Mouse (Mus musculus): ENCODE data around the gene Myom3. TPM values are rescaled to one million over a fixed set of nuclear protein-coding genes. Genes with fewer than 3 reads are reported as not detected.
A peak's percentile ranks its signal among the peaks of the same experiment; 100 is the strongest.

Myom3 gene
- total RNA-seq, 4 experiments from 2014 or later: 0.84 to 2.7 (median 1.6) TPM

GRCm38 (mm10) chr4:135761048-135761447 is 1.5 kb downstream of the Myom3 start:
- no peak for DNase-seq (ENCODE audit: low spot score)

DNA sequence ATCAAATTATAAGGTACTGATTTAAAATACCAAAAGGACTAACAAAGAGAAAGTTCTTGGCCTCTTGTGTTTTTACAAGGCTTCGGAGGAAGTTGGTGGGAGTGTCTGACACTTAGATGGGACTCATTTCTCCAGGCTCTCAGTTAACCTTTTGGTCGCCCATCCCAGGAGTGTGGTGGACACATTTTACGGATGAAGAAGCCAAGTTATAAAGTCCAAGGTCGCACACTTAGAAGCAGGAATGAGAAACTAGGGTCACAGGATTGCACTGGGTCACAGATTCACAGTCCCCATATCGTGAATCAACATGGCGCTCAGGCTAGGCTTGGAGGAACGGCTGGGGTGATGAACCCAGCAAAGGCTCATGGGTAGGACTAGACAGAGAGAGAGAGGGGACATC is 2.1 kb downstream of the Myom3 start:
- no peak for DNase-seq (ENCODE audit: low spot score)

DNA sequence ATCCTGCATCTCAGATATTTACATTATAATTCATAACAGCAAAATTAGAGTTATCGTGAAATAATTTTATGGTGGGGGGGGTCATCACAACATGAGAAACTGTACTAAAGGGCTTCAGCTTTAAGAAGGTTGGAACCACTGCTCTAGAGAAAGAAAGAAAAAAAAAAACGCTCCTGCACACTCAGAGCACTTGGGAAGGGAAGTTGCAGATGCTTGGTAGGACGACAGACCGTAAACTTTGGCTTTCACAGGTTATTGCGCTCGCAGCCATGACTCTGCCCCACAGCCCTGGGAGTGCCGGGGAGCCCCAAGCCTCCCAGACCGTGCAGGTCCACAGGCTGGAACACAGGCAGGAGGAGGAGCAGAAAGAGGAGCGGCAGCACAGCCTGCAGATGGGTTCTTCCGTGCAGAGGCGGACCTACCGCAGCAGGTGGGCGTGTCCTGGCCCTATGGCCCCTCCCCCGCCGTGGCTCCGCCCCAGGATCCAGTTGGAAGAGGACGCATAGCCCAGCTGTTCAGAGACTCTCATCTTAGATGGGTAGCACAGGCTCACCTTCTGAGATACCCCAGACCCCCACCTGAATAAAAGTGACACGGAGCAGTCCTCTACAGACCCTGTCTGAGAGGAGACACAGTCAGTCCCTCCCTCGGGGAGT is 2.9 kb downstream of the Myom3 start:
- DNase-seq (ENCODE audit: low spot score): no peak

DNA sequence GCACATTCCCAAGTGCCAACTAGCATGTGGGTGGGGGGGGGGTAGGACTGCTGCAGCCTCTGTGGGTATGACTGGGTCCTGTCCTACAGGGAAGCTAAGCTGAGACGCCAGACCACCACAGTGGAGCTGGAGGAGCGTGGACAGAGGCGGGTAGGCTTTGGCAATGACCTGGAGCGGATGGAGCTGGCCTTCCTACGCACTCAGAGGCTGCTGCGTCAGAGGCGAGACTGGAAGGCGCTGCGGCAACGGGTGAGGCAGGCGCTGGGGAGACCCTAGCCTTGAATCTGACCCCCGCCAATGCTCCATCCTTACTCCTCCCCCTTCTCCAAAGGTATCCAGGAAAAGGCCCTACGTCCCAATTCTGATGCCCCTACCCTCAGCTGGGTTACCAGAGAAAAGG is 5.2 kb downstream of the Myom3 start:
- DNase-seq (ENCODE audit: low spot score): no peak

DNA sequence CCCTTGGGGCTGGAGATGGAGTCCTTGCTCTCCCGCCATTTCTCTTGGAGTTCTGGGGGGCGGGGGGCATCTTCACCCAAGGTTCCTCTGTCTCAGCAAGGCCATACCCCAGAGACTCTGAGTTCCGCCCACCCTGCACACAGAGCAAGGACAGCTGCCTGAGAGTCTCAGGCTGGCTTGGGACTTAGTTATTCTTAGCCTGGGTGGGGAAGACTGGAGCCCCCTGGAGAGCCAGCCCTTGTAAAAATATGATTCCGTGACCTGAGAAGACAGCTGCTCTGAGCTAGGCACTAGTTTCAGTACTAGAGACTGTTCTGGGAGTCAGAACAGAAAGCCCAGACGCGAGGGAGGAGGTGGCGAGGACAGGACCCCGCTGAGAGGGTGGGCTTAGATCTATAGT is 6.2 kb downstream of the Myom3 start:
- no peak for DNase-seq (ENCODE audit: low spot score)

DNA sequence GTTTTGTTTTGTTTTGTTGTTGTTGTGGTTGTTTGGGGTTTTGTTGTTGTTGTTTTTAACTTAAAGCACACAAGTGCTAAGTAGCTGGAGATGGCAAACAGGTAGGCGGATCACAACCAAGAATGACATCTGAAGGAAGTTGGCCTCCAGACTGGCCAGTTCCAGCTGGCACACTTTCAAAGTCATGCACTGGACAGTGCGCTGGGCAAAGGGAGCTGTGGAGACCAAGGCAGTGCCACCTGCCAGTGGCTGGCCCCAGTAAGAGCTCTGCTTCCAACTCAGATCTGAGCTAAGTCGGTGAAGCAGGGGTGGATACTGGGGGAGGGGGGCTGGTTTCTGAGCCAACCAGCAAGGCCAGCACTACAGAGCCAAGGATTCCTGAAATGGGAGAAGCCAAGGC is 7.5 kb downstream of the Myom3 start:
- DNase-seq (ENCODE audit: low spot score): no peak

DNA sequence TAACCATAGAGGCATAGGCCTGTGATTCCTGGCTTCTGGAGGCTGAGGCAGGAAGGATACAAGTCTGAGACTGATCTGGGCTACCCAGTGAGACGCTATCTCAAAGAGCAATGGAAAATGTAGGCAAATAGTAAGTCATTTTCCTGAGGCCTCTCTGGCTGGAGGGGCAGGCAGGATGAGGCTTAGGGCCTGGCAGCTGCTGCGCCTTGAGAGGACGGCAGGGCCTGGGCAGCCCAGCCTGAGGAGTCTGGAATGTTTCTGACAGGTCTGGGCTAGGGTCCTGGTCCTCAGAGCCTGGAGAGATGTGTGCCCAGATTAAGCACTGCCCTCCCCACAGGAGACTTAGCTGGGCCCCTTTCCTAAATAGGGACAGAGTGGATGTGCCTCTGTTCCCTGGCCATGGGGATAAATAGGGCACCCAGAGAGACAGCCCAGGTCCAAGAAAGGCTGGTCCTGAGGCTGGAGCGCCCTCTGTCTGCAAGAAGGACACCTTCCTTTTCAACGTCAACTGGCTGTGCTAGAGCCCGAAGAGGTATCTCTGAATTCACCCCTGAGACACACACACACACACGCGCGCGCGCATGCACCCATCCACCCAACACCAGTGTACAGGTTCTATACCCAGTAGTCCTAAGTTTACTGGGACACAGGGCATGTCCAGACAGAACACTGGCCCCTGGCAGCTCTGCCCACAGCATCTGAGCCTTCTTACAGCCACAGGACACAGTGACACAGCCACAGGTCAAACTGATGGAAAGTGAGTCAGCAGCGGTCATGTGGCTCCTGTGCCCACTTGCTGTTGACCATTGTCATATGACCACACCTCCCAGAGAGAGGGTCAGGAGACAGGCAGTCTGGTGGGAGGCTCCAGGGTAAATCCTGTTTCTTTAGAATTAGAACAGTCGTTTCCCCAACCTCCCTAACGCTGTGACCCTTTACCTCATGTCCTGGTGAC is 9.3 kb downstream of the Myom3 start:
- DNase-seq (ENCODE audit: low spot score): no peak

DNA sequence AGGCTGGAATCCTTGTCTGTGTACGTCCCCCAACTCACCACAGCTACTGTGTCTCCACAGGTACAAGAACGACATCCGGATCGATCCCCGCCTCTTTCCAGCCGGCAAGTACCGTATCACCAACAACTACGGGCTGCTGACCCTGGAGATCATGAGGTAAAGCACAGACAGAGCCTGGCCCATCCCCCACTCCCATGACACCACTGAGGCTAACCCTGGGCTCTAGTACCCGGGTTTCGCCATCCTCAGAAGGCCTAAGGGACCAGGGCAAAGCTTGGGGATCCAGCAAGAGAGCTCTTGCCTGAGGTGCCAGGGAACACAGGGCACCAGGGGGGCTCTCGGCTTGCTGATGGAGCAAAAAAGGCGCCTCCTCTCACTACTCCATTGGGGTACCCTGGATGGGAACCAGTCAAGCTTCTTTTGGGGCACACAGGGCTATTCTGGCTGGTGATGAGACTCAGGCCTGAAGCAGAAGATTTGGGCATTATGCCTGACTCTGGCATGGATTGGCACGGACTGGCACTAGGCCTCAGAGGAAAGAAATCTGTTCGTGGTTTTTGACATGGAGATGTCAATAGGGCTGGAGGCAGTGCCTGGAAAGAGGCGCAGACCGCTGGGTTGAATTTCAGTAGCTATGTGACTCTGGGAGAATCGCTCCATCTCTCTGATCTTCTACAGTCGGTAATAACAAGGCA is 11.2 kb downstream of the Myom3 start:
- no peak for DNase-seq (ENCODE audit: low spot score)

DNA sequence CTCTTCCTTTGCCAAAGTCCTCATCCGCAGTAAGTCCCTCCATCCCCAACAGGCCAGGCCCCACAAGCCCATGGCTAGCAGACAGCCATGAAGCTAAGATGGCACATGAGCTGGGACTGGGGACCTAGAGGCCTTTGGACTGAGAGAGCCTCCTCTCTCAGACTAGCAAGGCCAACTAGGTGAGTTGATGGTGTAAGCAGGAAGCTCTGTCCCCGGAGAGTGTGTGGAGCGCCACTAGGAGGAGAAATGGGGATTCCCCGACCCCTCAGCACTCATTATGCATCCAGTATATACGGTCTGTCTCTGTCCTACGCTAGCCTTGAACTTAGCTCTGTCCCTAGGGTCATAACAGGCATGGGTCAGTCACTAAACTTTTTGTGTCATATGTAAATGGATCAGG is 12.1 kb downstream of the Myom3 start:
- no peak for DNase-seq (ENCODE audit: low spot score)

DNA sequence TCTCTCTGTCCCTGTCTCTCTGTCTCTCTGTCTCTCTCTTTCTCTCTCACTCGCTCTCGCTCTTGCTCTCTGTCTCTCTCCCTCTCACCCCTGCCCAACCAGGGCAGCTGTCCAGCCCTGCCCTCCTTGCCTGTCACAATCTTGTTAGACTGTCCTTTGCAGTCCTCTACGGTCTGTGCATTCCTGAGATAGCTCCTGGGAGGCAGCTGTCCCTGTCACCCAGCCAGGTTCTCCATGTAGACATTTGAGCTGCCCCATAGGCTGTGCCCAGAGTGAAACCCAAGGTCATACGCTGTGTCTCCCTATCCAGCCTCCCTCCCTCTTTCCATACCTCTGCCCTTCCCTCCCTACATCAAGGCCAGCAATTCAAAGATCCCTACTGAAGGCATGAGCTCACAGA is 13.2 kb downstream of the Myom3 start:
- DNase-seq (ENCODE audit: low spot score): peak; percentile 30

- DNase-seq (ENCODE audit: low spot score): no peak
Observed at GRCm38 (mm10) chr4:135774496-135774895, 15.0 kb downstream of the Myom3 start.

DNA sequence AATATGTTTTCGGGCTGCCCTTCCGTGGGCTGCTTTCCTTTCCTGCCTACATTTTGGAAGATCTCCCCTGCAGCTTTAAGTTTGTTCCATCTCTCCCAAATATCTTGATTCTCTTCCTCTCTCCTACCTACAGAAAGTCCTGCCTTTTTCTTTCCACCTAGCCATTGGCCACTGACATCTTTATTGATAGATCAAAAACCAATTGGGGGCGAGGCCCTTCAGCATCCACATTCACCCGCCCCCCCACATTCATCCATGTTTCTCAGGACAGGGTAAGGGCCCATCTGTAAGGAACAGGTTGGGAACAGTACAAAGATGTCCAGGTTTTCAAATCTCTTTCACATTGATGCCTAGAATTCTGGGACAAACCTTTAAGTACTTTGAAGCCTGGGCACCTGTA is 17.3 kb downstream of the Myom3 start:
- DNase-seq (ENCODE audit: low spot score): no peak

DNA sequence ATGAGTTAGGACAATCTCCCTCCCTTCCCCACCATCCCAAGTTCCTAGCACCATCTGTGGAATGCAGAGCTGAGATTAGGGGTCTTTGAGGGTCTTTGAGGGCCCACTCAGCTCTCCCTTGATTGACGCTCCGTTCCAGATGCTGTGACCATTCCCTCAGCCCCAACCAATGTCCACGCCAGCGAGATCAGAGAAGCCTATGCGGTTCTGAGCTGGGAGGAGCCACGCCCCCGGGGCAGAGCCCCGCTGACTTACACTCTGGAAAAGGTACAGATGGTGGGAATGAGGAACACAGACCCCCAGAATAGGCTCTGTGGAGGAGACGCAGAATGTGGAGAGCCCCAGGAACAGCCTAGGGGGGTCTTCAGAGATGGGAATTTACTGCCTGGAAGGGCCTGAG is 20.1 kb downstream of the Myom3 start:
- DNase-seq (ENCODE audit: low spot score): no peak

- DNase-seq (ENCODE audit: low spot score): no peak
Observed at GRCm38 (mm10) chr4:135780255-135780654, 20.7 kb downstream of the Myom3 start.

DNA sequence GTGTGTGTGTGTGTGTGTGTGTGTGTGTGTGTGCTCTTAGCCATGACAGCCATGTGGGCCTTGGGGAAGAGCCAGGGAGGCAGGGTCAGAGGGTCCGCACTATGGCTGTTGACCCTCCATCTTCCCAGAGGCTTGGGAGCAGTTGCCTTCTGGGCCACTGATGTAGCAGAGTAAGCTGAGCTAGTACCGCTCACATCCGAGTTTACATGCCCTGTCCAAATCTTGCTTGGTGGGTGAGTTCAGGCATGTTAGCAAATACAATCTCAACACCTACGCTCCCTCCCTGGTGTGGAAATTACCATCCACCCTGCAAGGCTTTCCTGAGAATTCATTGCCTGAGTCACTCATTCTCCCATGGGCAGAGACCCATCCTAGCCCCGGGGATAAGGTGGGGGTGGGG is 21.8 kb downstream of the Myom3 start:
- no peak for DNase-seq (ENCODE audit: low spot score)

DNA sequence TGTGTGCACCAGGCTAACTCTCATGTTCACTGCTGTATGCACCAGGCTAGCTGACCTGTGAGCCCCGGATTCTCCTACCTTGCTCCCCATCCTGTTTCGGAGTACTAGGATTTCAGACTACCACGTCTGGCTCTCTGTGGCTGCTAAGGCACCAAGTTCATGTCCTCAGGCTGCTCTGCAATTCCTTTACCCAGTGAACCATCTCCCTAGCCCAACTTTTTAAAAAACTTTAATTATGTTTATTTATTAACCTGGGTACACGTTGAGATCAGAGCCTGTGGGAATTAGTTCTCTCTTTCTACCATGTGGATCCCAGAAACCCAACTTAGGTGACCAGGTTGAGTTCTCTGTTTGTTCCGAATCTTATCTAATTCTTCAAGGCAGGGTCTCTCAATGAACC is 27.1 kb downstream of the Myom3 start:
- DNase-seq (ENCODE audit: low spot score): no peak

GRCm38 (mm10) chr4:135787271-135787670 is 27.8 kb downstream of the Myom3 start:
- no peak for DNase-seq (ENCODE audit: low spot score)

DNA sequence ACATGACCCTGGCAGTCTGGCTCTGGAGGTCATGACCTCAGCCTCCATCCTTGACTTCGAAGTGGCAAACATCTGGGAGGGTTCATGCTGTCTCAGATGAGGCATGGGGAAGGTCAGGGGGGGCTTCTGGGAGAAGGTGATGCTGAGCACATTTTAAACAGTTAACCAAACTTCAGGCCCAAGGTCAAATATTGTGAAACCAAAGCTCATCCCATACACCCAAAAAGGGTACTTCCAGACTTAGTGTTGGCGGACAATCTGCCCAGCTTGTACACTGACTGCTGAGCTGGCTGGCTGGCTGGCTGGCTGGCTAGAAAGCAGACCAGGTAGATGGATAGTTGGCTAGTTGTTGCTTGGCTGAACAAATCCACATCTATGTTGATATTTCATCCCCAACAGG is 29.6 kb downstream of the Myom3 start:
- no peak for DNase-seq (ENCODE audit: low spot score)

GRCm38 (mm10) chr4:135792821-135793220 is 33.3 kb downstream of the Myom3 start:
- DNase-seq (ENCODE audit: low spot score): no peak

DNA sequence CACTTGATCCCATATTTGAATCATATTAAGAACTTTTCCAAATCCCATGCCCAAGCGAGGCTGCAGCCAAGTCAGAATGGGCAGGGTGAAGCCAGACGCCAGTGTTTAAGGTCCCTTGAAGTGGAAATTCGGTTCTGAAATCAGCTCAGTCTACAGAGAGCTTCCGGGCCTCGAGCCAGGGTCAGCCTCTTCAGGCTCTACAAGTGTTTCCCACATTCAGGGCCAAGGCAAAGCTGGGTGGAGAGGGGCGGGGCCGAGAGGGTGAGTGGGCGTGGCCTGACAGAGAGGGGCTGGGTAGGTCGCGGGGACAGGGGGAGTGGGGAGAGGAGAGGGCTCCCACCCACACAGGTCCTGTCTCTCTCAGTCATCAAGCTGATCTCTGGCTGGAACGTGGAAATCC is 38.4 kb downstream of the Myom3 start:
- DNase-seq (ENCODE audit: low spot score): peak; percentile 23

- peak; percentile 92 for DNase-seq (ENCODE audit: low spot score)
Observed at GRCm38 (mm10) chr4:135801543-135801942, 42.0 kb downstream of the Myom3 start.

DNA sequence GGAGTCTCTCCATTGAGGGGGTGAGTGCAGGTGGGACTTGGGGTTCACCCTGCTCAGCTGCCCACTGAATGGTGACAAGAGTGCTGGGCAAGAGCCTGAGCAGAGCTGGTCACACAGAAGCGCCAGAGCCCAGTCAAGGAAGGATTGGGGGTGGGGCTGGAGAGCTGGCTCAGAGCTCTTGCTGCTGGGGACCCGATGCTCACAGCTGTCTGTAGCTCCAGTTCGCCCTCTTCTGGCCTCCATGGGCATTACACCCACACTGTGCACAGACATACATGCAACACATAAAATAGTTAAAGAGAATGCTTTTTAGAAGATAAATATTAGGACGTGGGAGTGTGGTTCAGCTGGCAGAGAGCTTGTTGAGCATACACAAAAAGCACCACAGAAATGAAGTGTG is 43.8 kb downstream of the Myom3 start:
- DNase-seq (ENCODE audit: low spot score): no peak

- no peak for DNase-seq (ENCODE audit: low spot score)
Observed at GRCm38 (mm10) chr4:135804169-135804568, 44.7 kb downstream of the Myom3 start.
